Mouse (Mus musculus) 3T3-L1 (cell line): ENCODE results near the gene Rbfox2.
"Not testable (repeated sequence)": the region's sequence is repeated elsewhere in the genome, so short reads cannot be mapped to it uniquely, and the experiment has no call there.

Experiments
- DNase-seq: peaks from one replicate; pipeline ENCODE4 v3.0.0-alpha.2; 2015; ENCODE audit warnings: low read depth, low spot score

Rbfox2 gene

GRCm38 (mm10) chr15:77068439-77068861, 238.4 kb downstream of the Rbfox2 start:
- peak; percentile 56 for DNase-seq

- no peak for DNase-seq
These were observed 240.6 kb downstream of the Rbfox2 start for GRCm38 (mm10) chr15:77066233-77066632.

DNA sequence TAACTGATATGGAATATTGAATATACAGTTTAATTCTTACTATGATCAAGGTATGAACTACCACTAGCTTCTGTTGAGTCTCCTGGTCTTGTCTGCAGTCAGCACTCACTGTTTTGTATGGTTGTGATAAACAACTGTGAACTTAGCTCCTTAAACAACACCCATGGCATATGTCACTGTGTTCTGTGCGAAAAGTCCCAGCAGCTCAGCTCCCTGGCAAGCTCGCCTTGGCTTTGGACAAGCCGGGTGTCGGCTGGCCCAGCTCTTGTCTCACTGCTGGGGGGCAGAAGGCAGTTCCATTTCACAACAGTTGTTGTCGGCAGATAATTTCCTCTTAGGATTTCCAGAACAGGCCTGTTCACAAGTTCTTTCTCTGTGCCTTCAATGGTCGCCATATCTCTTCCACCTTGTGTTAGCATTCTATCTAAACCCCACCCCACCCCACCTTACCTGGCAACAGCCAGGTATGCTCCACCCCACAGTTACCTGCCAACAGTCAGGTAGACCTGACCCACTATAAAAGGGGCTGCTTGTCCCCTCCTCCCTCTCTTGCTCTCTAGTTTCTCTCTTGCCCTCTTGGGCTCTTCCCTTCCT, 241.4 kb downstream of the Rbfox2 start:
- no peak for DNase-seq

DNA sequence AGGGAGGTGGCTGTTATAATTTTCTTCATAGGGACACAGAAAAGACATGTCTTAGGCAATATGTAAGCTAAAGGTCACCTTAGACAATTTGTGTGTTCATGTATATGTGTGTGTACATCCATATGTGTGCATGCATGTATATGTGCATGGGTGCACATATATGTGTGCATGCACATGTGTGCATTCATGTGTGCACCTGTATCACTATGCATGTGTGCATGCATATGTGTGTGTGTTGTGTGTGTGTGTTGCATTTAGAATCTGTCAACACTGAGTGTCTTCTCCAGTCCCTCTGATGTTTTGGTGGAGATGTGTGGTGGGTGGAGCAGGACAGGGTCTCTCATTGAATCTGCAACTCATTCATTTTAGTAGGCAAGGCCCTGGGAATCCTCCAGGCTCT, 244.1 kb downstream of the Rbfox2 start:
- no peak for DNase-seq

DNA sequence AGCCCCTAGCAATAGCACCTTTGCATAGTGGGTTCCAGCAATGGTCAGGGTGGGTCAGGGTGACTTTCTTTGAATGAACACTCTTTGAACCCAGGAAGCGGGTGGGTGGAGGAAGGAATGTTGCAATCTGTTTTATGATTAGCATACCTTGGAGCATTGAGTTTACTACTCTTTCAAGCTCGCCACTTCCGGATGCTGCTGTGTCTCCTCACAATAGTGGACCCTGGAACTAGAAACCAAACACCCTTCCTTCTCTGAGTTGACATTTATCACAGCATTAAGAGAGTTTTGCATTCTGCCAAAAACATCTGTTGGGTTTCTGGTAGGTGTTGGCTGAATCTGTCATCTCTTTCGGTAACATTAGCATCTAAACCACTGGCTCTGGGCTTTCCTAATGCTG, 247.4 kb downstream of the Rbfox2 start:
- not testable (repeated sequence) for DNase-seq

GRCm38 (mm10) chr15:77058566-77058965, 248.2 kb downstream of the Rbfox2 start:
- peak; percentile 82 for DNase-seq

DNA sequence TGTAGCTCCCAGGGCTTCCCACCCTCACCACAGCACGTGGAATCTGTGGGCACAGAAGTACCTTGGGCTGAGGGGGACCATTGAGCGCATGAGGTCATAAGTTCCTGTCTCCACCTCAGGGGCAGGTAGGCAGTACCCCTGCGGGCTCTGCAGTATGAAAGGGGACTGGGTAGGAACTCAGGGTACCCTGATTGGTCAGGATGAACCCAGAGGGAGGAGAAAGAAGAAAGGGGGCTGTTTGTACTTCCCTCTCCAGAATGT, 250.1 kb downstream of the Rbfox2 start:
- no peak for DNase-seq

DNA sequence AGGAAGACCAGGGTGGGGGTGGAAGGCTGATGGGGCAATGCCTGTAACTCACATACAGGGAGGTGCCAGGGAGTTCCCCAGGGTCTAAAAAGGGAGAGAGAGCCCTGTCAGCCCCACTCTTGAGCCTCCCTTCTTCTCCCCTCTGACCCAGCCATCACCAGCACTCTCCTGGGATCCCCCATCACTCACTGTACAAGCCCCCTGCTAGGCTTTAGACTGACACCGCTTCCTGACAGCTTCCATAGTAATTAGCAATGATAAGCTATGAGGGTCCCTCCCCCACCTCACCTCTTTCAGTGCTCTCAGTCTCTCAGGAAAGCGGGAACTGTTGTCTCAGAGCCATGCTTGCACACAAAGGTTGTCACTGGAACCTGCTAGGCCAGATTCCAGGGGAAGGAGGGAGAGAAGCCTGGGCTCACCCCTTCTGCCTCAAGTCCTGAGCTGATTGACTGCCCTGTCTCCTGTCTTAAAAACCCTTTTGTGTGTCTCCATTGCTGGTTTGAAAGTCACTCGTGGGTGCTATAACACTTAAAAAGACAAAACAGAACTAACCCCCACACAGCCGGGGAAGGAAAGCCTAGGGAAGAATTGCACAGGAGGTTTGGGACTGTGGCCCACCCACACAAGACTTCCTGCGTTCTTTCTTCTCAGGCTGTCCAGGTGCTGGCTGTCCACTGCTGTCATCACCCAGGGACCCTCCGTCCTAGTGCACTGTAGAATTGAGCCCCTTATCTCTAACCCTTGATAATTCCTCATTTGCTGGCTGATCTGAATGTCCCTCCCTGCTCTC, 250.6 kb downstream of the Rbfox2 start:
- no peak for DNase-seq

DNA sequence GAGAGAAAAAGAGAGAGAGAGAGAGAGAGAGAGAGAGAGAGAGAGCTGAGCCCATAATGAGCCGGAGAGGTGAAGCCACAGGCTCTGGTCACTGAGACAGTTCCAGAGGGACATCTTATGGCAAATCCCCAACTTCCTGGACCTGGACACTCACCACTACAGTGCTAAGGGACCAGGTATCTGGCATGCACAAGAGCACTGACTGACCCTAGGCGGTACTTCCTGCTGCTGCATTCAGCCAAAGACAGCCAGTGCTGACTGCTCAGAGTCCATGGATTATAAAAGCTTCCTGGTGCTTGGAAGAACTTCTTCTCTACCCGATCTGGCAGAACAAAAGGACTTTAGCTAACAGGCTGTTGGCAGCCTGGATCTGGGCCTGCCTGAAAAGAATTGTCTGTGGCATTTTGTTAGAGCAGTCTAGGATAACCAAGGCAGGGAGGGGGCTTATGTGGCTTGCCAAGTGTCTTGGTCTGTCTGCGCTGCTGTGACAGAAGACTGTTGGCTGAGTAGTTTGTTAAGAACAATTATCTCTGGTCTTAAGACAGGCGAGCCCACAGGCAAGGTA, 252.1 kb downstream of the Rbfox2 start:
- no peak for DNase-seq

GRCm38 (mm10) chr15:77053021-77053420, 253.8 kb downstream of the Rbfox2 start:
- DNase-seq = no peak

- DNase-seq = no peak
These were observed 254.6 kb downstream of the Rbfox2 start for GRCm38 (mm10) chr15:77052176-77052575.

DNA sequence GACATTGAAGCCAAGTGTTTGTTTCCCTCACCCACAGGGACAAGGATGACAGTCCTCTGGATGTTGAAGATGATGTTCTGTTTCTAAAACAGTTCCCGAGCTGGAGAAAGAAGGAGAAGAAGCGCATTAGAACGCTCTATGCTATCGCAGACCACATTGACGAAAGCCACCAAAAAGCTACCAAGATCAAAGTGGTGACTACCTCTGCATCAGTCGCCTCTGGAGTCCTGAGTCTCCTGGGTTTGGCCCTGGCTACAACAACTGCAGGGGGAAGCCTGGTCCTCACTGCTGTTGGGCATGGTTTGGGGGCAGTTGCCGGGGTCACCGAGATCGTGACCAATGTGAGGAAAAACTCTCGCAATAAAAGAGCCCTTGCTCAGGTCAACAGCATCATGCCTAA, 256.2 kb downstream of the Rbfox2 start, which contains the start of gene Mb:
Gene Mb, minus strand, starts transcription at position 101 of the 400 bp plus-strand sequence.
- no peak for DNase-seq

DNA sequence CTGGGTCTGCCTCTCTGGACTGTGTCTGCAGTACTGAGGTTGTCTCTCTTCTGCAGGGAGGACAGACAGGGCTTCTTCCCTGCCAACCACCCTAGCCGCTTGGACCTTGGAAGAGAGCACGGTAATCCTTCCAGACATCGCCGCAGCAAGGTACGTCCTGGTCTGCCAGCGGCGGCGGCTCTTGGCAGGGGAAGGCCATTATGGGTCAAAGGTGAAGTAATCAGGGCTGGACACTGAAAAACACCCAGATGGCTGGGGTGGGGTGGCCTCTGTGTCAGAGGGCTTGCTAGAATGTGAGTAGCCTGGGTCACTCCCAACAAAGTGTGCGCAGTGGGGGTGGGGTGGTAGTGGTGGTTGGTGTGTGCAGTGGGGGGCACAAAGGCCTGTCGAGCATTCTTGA, 261.2 kb downstream of the Rbfox2 start:
- DNase-seq = no peak

GRCm38 (mm10) chr15:77044597-77045320, 262.0 kb downstream of the Rbfox2 start, which contains the start of gene Apol6:
Gene Apol6, plus strand, starts transcription at chr15:77044729.
- peak; percentile 46 for DNase-seq

- no peak for DNase-seq
These were observed 266.0 kb downstream of the Rbfox2 start for GRCm38 (mm10) chr15:77040784-77041183.

GRCm38 (mm10) chr15:77039211-77039700, 267.5 kb downstream of the Rbfox2 start:
- DNase-seq = no peak

DNA sequence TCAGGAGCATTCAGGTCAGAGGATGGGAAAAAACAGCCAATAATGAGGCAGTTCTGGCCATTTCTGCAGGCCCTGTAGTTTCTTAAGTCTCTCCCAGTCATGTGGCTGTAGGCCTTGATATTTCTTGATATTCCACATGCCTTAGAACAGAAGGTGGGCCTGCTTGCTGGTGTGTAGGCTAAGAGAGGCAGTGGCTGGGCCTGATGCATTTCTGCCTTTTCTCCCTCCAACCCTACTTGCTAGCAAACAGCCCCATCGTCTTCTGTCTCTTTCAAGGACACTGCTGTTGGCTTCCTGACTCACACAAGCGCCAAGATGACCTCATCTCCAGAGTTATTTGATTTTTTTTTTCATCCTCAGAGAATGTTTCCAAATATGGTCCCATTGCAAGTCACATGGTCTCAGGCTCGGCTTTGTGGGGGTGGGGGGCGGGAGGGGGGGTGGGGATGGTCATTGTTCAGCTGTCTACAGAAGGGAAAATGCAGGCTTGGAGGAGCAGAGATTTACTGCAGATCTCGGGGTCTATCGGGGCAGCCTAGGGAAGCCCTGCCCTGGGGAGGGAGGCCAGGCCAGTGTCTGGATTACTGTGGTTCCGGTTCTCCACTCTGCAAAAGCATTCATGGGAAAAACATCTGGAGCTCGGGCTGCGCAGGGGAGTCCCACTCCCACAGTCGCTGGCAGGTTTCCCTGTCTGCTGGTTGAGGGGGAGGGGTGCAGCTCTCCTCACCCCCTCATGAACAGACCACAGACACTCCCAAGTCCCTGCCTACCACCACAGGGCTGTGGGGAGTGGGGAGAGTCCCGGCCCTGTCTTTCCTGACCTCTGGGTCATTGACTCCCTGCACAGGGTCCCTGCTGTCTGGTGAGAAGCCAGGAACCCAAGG, 269.3 kb downstream of the Rbfox2 start:
- DNase-seq = peak; percentile 94

DNA sequence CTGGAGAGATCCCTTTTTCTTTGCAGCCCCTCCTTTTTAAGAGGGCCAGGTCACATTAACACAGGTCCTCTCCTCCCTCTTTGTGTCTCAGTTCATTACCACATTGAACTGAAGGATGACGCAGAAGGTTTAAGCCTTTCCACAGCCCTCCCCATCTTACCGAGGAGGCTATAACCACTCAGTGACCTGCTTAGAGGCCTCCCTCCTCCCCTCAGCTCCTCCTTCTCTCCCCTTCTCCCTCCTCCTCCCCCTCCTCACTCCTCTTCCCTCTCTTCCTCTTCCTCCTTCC, 269.9 kb downstream of the Rbfox2 start:
- no peak for DNase-seq

DNA sequence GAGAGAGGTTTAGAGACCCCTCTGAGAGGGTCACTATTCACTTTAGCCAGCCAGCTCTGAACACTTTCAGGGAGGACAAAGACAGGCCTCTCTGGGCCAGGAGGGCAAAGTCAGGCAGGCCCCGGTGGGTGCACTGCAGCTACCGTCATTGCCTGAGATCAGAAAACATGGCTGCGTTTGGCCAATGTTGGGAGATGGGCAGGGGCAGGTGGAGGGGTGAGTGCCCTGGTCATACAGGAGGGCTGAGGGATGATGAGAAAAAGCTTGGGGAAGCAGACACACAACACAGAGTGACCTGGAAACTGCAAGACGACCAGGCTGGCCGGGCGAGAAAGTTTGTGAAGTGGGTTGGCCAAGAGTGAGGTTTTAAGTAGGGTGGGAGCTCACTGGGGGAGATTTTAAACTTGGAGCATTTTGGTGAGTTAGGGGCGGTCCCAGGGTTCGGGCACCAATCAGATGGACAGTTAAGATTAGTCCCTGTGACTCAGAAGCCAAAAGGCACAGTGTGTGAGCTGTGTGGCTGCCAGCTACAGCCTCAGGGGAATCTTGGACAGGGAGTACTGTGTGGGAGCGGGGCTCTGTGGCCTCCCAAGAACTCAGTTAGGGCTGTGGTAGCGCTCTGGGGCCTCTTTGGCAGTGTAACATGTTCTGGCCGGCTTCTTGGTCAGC, 270.4 kb downstream of the Rbfox2 start:
- peak; percentile 99 for DNase-seq

GRCm38 (mm10) chr15:77035643-77036042, 271.2 kb downstream of the Rbfox2 start:
- DNase-seq = peak; percentile 53

DNA sequence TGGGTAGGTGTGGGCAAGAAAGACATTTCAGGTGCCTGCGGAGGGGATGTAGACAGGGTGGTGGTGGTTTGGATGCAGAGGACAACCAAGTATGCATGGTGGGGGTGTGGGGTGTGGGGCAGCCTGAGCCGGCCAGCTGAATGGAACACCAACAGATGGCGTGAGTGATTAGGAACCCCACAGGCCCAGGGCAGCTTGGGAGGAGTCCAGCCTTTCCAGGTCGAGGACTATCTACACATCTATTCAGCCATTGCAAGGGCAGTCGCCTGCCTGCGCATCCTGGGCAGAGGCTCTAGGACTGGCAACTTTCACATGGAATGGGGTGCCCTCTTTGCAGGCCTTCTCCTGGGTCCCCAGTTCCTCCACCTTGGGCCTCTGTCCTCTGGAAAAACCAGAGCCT, 272.3 kb downstream of the Rbfox2 start:
- DNase-seq = no peak
